9 mouse cellular contexts compared by ENCODE assay signal in the genomic region with DNA sequence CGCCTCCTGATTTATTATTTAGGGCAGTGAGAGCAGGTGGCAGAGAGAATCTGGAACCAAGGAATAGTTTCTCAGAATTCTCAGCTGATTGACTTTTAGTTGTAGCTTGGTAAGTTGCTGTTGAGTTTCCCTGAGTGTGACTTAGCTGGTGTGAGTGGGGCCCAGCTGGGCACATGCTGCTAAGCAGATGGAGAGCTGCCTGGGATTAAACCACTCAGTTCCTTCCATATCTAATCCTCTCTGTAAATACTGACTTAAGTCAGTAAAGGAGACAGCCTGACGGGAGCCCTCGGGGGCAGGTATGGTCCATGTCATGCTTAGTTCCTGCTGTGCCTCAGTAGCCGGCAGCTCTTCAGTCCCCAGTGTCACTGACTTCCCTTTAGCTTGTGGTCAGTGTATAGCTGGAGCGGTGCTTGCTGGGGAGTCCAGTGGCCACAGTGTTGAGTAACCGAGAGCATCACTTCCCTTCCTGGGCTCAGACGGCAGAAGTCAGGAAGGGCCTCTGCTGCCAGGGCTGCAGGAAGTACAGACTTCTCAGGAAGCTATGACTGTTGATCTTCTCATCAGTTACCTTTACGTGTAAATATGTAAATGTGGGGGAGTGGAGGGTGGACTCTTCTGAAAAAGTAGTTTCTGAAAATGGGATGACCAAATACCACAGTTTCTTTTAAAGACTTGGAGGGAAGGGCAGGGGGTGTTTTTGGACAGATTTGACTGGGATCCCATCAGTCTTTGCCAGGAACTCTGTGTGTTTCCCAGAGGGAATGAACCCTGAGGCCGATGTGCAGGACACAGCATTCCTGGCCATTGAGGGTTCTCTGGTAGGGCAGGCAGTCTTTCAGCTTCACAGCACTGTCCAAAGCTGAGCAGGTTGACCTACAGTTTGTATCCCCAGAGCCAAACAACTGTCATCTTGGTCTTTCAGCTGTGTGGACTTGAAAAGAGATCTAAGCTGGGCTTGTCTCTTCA. TPM values are rescaled to one million over a fixed set of nuclear protein-coding genes. Genes with fewer than 3 reads are reported as not detected.
DNase-seq lines count a peak whose midpoint lies in the region; ATAC-seq and TF ChIP-seq lines count a peak whose summit lies in the region.
"Had no signal": no experiment of that assay in that cellular context is flagged by ENCODE, and none has a peak within 500 bp of the region (broad histone marks: within the 10 kb centered on the region; RNA-seq: fewer than 3 reads in every experiment).

No protein-coding gene starts in this region.

- H3K79me2 ChIP-seq in MEL (ENCODE audit: control insufficient read depth, insufficient read depth, low read length, poor library complexity), result peaks cover 94% of the 10 kb centered on the region
- peaks cover 95% of the 10 kb centered on the region for H3K79me2 ChIP-seq in myocyte (ENCODE audit: control insufficient read depth, insufficient read depth)

- H3K9me3 ChIP-seq in kidney, embryonic 15.5 days (replicated peaks), result no peaks in the 10 kb centered on the region
- no peaks in the 10 kb centered on the region for H3K9me3 ChIP-seq in kidney, embryonic 16.5 days (ENCODE audit: low read length)
- no peaks in the 10 kb centered on the region for H3K9me3 ChIP-seq in MEL (replicated peaks; ENCODE audit: insufficient read depth, low read length)
- H3K9me3 ChIP-seq: neural tube, embryonic 12.5 days had no signal

- DNase-seq in MEL (ENCODE audit: low read depth, low spot score), result no peak
- peak; percentile 38 for DNase-seq in kidney, postnatal 14 days
- no peak for DNase-seq in c-Kit-positive CD71-positive TER-119-positive erythroid progenitor cells, embryonic 14.5 days (ENCODE audit: low spot score)
- no peak for DNase-seq in left cerebral cortex, adult 18-20 months (ENCODE audit: low spot score in 2 of 2)
- DNase-seq in embryo, embryonic 10.5 days (ENCODE audit: low spot score), result no peak

- H3K36me3 ChIP-seq in kidney, embryonic 15.5 days, result no peaks in the 10 kb centered on the region
- no peaks in the 10 kb centered on the region for H3K36me3 ChIP-seq in kidney, embryonic 16.5 days (ENCODE audit: insufficient read depth, low read length)
- peaks cover 0 to 47% of the 10 kb centered on the region in 2 experiments; a peak in 2 of 4 replicates for H3K36me3 ChIP-seq in MEL (ENCODE audit: control insufficient read depth in 1 of 2, insufficient read depth in 2 of 2, low read length in 2 of 2)
- no peaks in the 10 kb centered on the region for H3K36me3 ChIP-seq in myocyte (ENCODE audit: control insufficient read depth, insufficient read depth)
- H3K36me3 ChIP-seq: neural tube, embryonic 12.5 days had no signal

- no peak for TF ChIP-seq POLR2A in MEL (IDR thresholded peaks at IDR 0.05; ENCODE audit: control insufficient read depth in 1 of 2, insufficient read depth in 1 of 2, low read depth in 1 of 2, low read length in 2 of 2, poor library complexity in 1 of 2)
- TF ChIP-seq POLR2A in myocyte (IDR thresholded peaks at IDR 0.05; ENCODE audit: insufficient read length, low read depth), result no peak

- H3K9ac ChIP-seq in kidney, embryonic 15.5 days, result peak overlapping the region; percentile 15; the same call in 1 of the 2 replicates
- no peak overlapping the region for H3K9ac ChIP-seq in kidney, embryonic 16.5 days (replicated peaks; ENCODE audit: low read length)
- no peak overlapping the region for H3K9ac ChIP-seq in MEL (ENCODE audit: control insufficient read depth, low read depth, low read length, poor library complexity, severe bottlenecking)
- H3K9ac ChIP-seq: neural tube, embryonic 12.5 days had no signal

- H3K4me1 ChIP-seq in kidney, embryonic 15.5 days, result peaks cover 80% of the 10 kb centered on the region
- H3K4me1 ChIP-seq in kidney, embryonic 16.5 days (ENCODE audit: insufficient read depth, low read length), result peaks cover 62% of the 10 kb centered on the region
- peaks cover 16 to 60% of the 10 kb centered on the region in 2 experiments for H3K4me1 ChIP-seq in MEL (ENCODE audit: control insufficient read depth in 1 of 2, insufficient read depth in 2 of 2, low read length in 2 of 2)

- TF ChIP-seq EP300 in MEL (IDR thresholded peaks at IDR 0.05; ENCODE audit: low read depth in 1 of 2, low read length in 2 of 2), result no peak

- H3K27me3 ChIP-seq in kidney, embryonic 15.5 days, result no peaks in the 10 kb centered on the region
- no peaks in the 10 kb centered on the region for H3K27me3 ChIP-seq in kidney, embryonic 16.5 days (ENCODE audit: insufficient read depth, low read length)
- H3K27me3 ChIP-seq in MEL (ENCODE audit: control insufficient read depth in 1 of 2, insufficient read depth in 2 of 2, low read length in 2 of 2) (no peaks in the 10 kb centered on the region), myocyte (ENCODE audit: control insufficient read depth, insufficient read depth, insufficient read length) (no peaks in the 10 kb centered on the region)
- H3K27me3 ChIP-seq: neural tube, embryonic 12.5 days had no signal

- H3K4me3 ChIP-seq in kidney, embryonic 15.5 days (replicated peaks), result no peak overlapping the region
- no peak overlapping the region for H3K4me3 ChIP-seq in kidney, embryonic 16.5 days (ENCODE audit: low read length)
- H3K4me3 ChIP-seq in MEL (ENCODE audit: control insufficient read depth in 1 of 2, insufficient read depth in 1 of 2, low read depth in 2 of 2, low read length in 2 of 2) (no peak overlapping the region), myocyte (no peak overlapping the region)
- H3K4me3 ChIP-seq: neural tube, embryonic 12.5 days had no signal

- no peak for TF ChIP-seq CTCF in MEL (IDR thresholded peaks at IDR 0.05 in 2 of 3, conservative IDR thresholded peaks at IDR 0.05 in 1 of 3; ENCODE audit: control insufficient read depth in 1 of 3, insufficient read depth in 1 of 3, low read depth in 2 of 3, low read length in 3 of 3, poor library complexity in 1 of 3, severe bottlenecking in 1 of 3)

- 59% methylated on average over 9 of the region's 9 CpGs for WGBS in kidney, embryonic 15.5 days
- 66% methylated on average over 9 of the region's 9 CpGs for WGBS in kidney, embryonic 16.5 days

- no peak for TF ChIP-seq RAD21 in MEL (IDR thresholded peaks at IDR 0.05; ENCODE audit: low read depth, low read length)

- 0 out of 2 replicates have a peak overlapping the region, but pooled peaks have one; percentile 14 for H3K27ac ChIP-seq in kidney, embryonic 15.5 days
- H3K27ac ChIP-seq in kidney, embryonic 16.5 days (ENCODE audit: low read length), result no peak overlapping the region
- no peak overlapping the region for H3K27ac ChIP-seq in MEL (ENCODE audit: control insufficient read depth, low read depth, low read length)
- H3K27ac ChIP-seq: neural tube, embryonic 12.5 days had no signal

- no peak overlapping the region for H3ac ChIP-seq in myocyte (ENCODE audit: control insufficient read depth, insufficient read length)

- no peak overlapping the region for H3K4me2 ChIP-seq in kidney, embryonic 15.5 days
- no peak overlapping the region for H3K4me2 ChIP-seq in kidney, embryonic 16.5 days (replicated peaks; ENCODE audit: low read depth, low read length)
- H3K4me2 ChIP-seq in myocyte (ENCODE audit: low read depth), result peak overlapping the region; percentile 87
- H3K4me2 ChIP-seq: neural tube, embryonic 12.5 days had no signal

- no peak for ATAC-seq in kidney, embryonic 15.5 days (replicated peaks; ENCODE audit: low FRiP score)
- ATAC-seq in kidney, embryonic 16.5 days (ENCODE audit: low FRiP score, low TSS enrichment), result no peak

TF ChIP-seq in MEL, 35 proteins besides CTCF, POLR2A, EP300 and RAD21:
- TF ChIP-seq POLR2AphosphoS2 (IDR thresholded peaks at IDR 0.05; ENCODE audit: low read length) (no peak), SIN3A (IDR thresholded peaks at IDR 0.05; ENCODE audit: low read length) (0 out of 2 replicates have a peak, but pooled peaks have one; percentile 26), MAZ (IDR thresholded peaks at IDR 0.05; ENCODE audit: low read depth, low read length) (no peak), JUND (IDR thresholded peaks at IDR 0.05; ENCODE audit: low read depth, low read length) (no peak)

TF ChIP-seq in myocyte, 11 proteins besides CTCF, POLR2A, EP300 and RAD21:
- TF ChIP-seq CEBPB (IDR thresholded peaks at IDR 0.05; ENCODE audit: insufficient read depth, poor library complexity, severe bottlenecking) (peak; percentile 46; the same call in 1 of the 2 replicates), TCF12 (IDR thresholded peaks at IDR 0.05; ENCODE audit: insufficient read depth, poor library complexity, severe bottlenecking) (no peak)

RNA-seq across cellular contexts. Expression of gene Pgs1, which starts 5.7 kb away (rescaled TPM):
- polyA plus RNA-seq in kidney, embryonic 15.5 days (2015; fragmentation: Nextera tagmentation; extraction: Ambion mirVana), result 34.1 and 38.9 TPM in 2 replicates
- 37.5 and 41.8 TPM in 2 replicates for polyA plus RNA-seq in kidney, embryonic 16.5 days (2015; fragmentation: Nextera tagmentation; extraction: Ambion mirVana)
- 55.7 and 61.6 TPM in 2 replicates for total RNA-seq in MEL (2012; rRNA removed)
- polyA plus RNA-seq in MEL (2012; ENCODE audit: insufficient read depth in 1 of 2, insufficient read length in 2 of 2, low read depth in 1 of 2, low replicate concordance in 2 of 2, missing spikeins in 1 of 2), result 10 to 100 TPM in 1 of 2 experiments, not detected in 1; 48.6 TPM
- 61.6 TPM for polyA plus RNA-seq in myocyte (2012; fragmentation: generic; extraction: Trizol)
- 10 to 100 TPM; 87.1 to 89.0 TPM for total RNA-seq in left cerebral cortex, adult 18-20 months (2021)

RNA-seq across cellular contexts. Expression of gene Socs3, which starts 21.9 kb away (rescaled TPM):
- polyA plus RNA-seq in kidney, embryonic 15.5 days (2015; fragmentation: Nextera tagmentation; extraction: Ambion mirVana), result 14.1 and 15.2 TPM in 2 replicates
- polyA plus RNA-seq in kidney, embryonic 16.5 days (2015; fragmentation: Nextera tagmentation; extraction: Ambion mirVana), result 14.6 and 15.9 TPM in 2 replicates
- 0.95 and 0.96 TPM in 2 replicates for total RNA-seq in MEL (2012; rRNA removed)
- polyA plus RNA-seq in MEL (2012; ENCODE audit: insufficient read depth in 1 of 2, insufficient read length in 2 of 2, low read depth in 1 of 2, low replicate concordance in 2 of 2, missing spikeins in 1 of 2) (1 to 10 TPM in 1 of 2 experiments, not detected in 1; 1.9 TPM), myocyte (2012; fragmentation: generic; extraction: Trizol) (27.3 TPM)
- total RNA-seq in left cerebral cortex, adult 18-20 months (2021), result 1 to 10 TPM; 4.5 to 4.9 TPM
